Mouse (Mus musculus) gastrocnemius, adult 18-20 months (tissue): ENCODE results near the gene Nf1. TPM values are rescaled to one million over a fixed set of nuclear protein-coding genes. Genes with fewer than 3 reads are reported as not detected.
"Not testable (repeated sequence)": the region's sequence is repeated elsewhere in the genome, so short reads cannot be mapped to it uniquely, and the experiment has no call there.

Experiments
- DNase-seq: peaks from one replicate; pipeline ENCODE4 v3.0.0; 2021; ENCODE audit warnings: low spot score
- long read RNA-seq, 2 experiments: library from polyadenylated mRNA; stranded (forward); transcript quantifications; one replicate each; pipeline ENCODE4 v2.0.0; 2021
- total RNA-seq, 2 experiments: library from RNA; stranded (reverse); gene quantifications; 2 replicates each; pipeline ENCODE4 v1.2.3; 2021

The Nf1 gene
- total RNA-seq = 10 to 100 TPM; 13.9 to 18.6 TPM
- long read RNA-seq, experiment 1 = 0 reads
- long read RNA-seq, experiment 2, partial matches to known transcripts = 2 of 4 reads
- long read RNA-seq, experiment 2, other reads (novel, unspliced or antisense) = 2 of 4 reads

- peak; percentile 95 for DNase-seq
Observed at GRCm38 (mm10) chr11:79339234-79339807, at the start of gene Nf1. Nf1 (plus strand) TSS chr11:79339693.

- DNase-seq = peak; percentile 49
Observed at GRCm38 (mm10) chr11:79290473-79290872, 49.0 kb upstream of the Nf1 start.

GRCm38 (mm10) chr11:79291651-79292050 lies 47.8 kb upstream of the Nf1 start:
- no peak for DNase-seq

- DNase-seq = no peak
Observed at GRCm38 (mm10) chr11:79292130-79292529, 47.4 kb upstream of the Nf1 start.

GRCm38 (mm10) chr11:79293025-79293424 lies 46.5 kb upstream of the Nf1 start:
- no peak for DNase-seq

GRCm38 (mm10) chr11:79293971-79294370 lies 45.5 kb upstream of the Nf1 start:
- DNase-seq = no peak

GRCm38 (mm10) chr11:79296167-79296566 lies 43.3 kb upstream of the Nf1 start:
- peak; percentile 29 for DNase-seq

GRCm38 (mm10) chr11:79296856-79297491 lies 42.5 kb upstream of the Nf1 start, which contains the start of gene Gm9964:
Gm9964 (minus strand) TSS chr11:79296906.
- DNase-seq = no peak

- DNase-seq = no peak
Observed at GRCm38 (mm10) chr11:79299719-79300431, 39.6 kb upstream of the Nf1 start.

GRCm38 (mm10) chr11:79303109-79303508 lies 36.4 kb upstream of the Nf1 start:
- no peak for DNase-seq

GRCm38 (mm10) chr11:79304245-79304644 lies 35.2 kb upstream of the Nf1 start:
- not testable (repeated sequence) for DNase-seq

- no peak for DNase-seq
Observed at GRCm38 (mm10) chr11:79305697-79306340, 33.7 kb upstream of the Nf1 start.

- no peak for DNase-seq
Observed at GRCm38 (mm10) chr11:79306510-79306909, 33.0 kb upstream of the Nf1 start.

- DNase-seq = no peak
Observed at GRCm38 (mm10) chr11:79306996-79307395, 32.5 kb upstream of the Nf1 start.

GRCm38 (mm10) chr11:79307560-79308200 lies 31.8 kb upstream of the Nf1 start:
- DNase-seq = no peak

- no peak for DNase-seq
Observed at GRCm38 (mm10) chr11:79310467-79310866, 29.0 kb upstream of the Nf1 start.

GRCm38 (mm10) chr11:79316807-79317345 lies 22.6 kb upstream of the Nf1 start:
- no peak for DNase-seq

GRCm38 (mm10) chr11:79319807-79320206 lies 19.7 kb upstream of the Nf1 start:
- DNase-seq = no peak

- no peak for DNase-seq
Observed at GRCm38 (mm10) chr11:79323985-79324685, 15.4 kb upstream of the Nf1 start.

- no peak for DNase-seq
Observed at GRCm38 (mm10) chr11:79325663-79326062, 13.8 kb upstream of the Nf1 start.
